Mouse (Mus musculus) neural tube, embryonic 12.5 days (tissue): Measurements from ENCODE around the gene Thumpd3. TPM values are rescaled to one million over a fixed set of nuclear protein-coding genes. Genes with fewer than 3 reads are reported as not detected.

ENCODE experiments used
- ATAC-seq: fragments of 200-750 bp; cut with Nextera tagmentation; 2 replicates; pipeline ENCODE4 v1.8.0; 2017; ENCODE audit warnings: low read depth, mild to moderate bottlenecking, moderate TSS enrichment, moderate library complexity; ENCODE audit not compliant: low FRiP score
- H3K27ac ChIP-seq: fragments of 300-500 bp; sonication (generic); 2 replicates; pipeline ENCODE4 v1.5.1; 2016
- H3K27me3 ChIP-seq: fragments of 300-500 bp; sonication (generic); replicated peaks from 2 replicates; pipeline ENCODE4 v1.6.1; 2016; ENCODE audit warnings: mild to moderate bottlenecking
- H3K36me3 ChIP-seq: fragments of 300-500 bp; sonication (generic); 2 replicates; pipeline ENCODE4 v1.6.1; 2016; ENCODE audit warnings: mild to moderate bottlenecking
- H3K4me1 ChIP-seq: fragments of 300-500 bp; sonication (generic); 2 replicates; pipeline ENCODE4 v1.6.1; 2016
- H3K4me2 ChIP-seq: fragments of 300-500 bp; sonication (generic); replicated peaks from 2 replicates; pipeline ENCODE4 v1.6.1; 2016; ENCODE audit warnings: mild to moderate bottlenecking
- H3K4me3 ChIP-seq: fragments of 300-500 bp; sonication (generic); 2 replicates; pipeline ENCODE4 v1.5.1; 2016
- H3K9ac ChIP-seq: fragments of 300-500 bp; sonication (generic); 2 replicates; pipeline ENCODE4 v1.6.1; 2016; ENCODE audit warnings: mild to moderate bottlenecking
- H3K9me3 ChIP-seq: fragments of 300-500 bp; sonication (generic); 2 replicates; pipeline ENCODE4 v1.6.1; 2016; ENCODE audit warnings: mild to moderate bottlenecking
- WGBS: fragments of 180-500 bp; shearing (Covaris S2); methylation state at CpG from one replicate; pipeline ENCODE4 v1.1.7; 2016; 5-methylcytosine and 5-hydroxymethylcytosine counted together
- polyA plus RNA-seq: library from polyadenylated mRNA; unstranded; fragments of >200 nt; fragmentation: Nextera tagmentation; extraction: Ambion mirVana; gene quantifications from 2 replicates; pipeline ENCODE4 v1.2.1, GENCODE M21; 2016

The Thumpd3 gene
- polyA plus RNA-seq, 1 experiment from 2014 or later: 64.0 TPM

DNA sequence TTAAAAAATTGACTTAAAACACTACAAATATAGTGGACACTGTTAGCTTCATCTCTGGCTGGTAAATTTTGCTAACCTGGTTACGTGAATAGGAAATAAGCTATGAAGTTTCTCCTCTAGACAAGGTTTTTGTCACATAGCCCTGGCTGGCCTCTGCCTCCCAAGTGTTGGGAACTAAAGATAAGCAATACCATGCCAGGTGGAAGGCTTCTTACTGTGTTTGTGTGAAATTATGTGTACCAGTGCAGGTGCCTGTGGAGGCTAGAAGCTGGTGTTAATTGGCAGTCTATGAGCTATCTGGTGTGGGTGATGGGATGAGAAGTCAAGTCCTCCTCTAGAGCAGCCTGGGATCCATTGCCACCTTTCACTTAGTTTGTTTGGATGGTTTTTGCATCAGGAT, 23.1 kb downstream of the Thumpd3 start:
- no peak overlapping the region for H3K27ac ChIP-seq
- WGBS: 100% methylated on average over 1 of the region's 1 CpGs
- no peak overlapping the region for H3K4me2 ChIP-seq

DNA sequence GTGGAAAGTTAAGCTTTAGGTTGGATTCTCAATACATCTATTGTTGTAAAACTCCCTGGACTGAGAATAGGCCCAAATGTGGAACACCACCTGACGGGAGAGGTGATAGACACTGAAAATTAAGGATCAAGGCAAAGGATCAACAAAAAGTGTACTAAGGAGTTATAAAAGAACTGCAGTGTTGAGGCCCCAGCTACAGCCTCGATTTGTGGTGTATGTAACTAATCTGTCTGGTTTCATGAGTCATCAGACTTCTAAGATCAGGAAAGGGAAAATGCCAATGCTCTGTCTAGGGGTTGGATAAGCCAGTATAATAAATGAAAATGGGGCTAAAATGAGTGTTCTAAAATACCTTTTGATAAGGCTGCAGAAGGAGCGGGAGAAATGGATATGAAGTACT, 29.2 kb downstream of the Thumpd3 start:
- Histone ChIP-seq H3K36me3 (no peaks in the 10 kb centered on the region), H3K4me1 (peaks cover 33% of the 10 kb centered on the region), H3K4me2 (peak overlapping the region; percentile 73), H3K4me3 (peak overlapping the region; percentile 93), H3K27me3 (no peaks in the 10 kb centered on the region), H3K9ac (peak overlapping the region; percentile 63), H3K27ac (no peak overlapping the region), H3K9me3 (no peaks in the 10 kb centered on the region)
- 37% methylated on average over 3 of the region's 3 CpGs for WGBS
- no peak for ATAC-seq

More for the DNA sequence above, 23.1 kb downstream of the Thumpd3 start:
- ATAC-seq: no peak
- Histone ChIP-seq H3K9ac (no peak overlapping the region), H3K9me3 (no peaks in the 10 kb centered on the region), H3K36me3 (peaks cover 46% of the 10 kb centered on the region), H3K27me3 (no peaks in the 10 kb centered on the region), H3K4me3 (no peak overlapping the region), H3K4me1 (0 out of 2 replicates have a peak, but pooled peaks cover 4% of the 10 kb centered on the region)

DNA sequence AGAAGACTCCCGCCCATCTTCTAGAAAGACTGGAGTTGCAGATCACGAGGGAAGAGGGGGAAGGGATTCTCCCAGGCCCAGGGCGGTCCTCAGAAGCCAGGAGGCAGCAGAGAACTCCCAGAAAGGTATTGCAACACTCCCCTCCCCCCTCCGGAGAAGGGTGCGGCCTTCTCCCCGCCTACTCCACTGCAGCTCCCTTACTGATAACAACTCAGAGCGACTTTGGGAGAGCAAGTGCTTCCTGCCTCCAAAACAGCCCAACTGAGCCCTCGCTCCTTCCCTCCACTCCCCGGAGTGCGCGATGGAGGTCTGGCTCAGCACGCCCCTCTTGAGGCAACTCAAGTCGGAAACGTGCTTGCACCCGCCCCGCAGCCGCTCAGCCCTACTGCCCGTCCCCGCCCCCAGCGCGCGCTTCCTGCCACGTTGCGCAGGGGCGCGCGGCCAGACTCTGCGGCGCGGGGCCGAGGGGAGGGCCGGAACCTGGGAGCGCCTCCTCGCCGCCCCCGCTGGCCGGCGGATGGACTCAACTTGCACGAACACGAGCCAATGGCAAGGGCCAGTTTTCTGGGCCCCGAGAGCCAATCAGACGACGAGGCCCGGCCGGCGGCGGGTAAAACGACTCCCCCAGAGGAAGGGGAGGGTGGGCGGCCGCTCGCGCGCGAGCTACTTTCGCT, 30.1 kb downstream of the Thumpd3 start:
- no peaks in the 10 kb centered on the region for H3K36me3 ChIP-seq
- H3K4me2 ChIP-seq: peak overlapping the region; percentile 73
- no peaks in the 10 kb centered on the region for H3K27me3 ChIP-seq
- ATAC-seq: peak; percentile 81
- peak overlapping the region; percentile 100 for H3K27ac ChIP-seq
- WGBS: under 1% methylated on average over 54 of the region's 55 CpGs
- H3K9me3 ChIP-seq: no peaks in the 10 kb centered on the region
- H3K4me1 ChIP-seq: peaks cover 34% of the 10 kb centered on the region
- H3K4me3 ChIP-seq: peak overlapping the region; percentile 93
- H3K9ac ChIP-seq: peak overlapping the region; percentile 63

DNA sequence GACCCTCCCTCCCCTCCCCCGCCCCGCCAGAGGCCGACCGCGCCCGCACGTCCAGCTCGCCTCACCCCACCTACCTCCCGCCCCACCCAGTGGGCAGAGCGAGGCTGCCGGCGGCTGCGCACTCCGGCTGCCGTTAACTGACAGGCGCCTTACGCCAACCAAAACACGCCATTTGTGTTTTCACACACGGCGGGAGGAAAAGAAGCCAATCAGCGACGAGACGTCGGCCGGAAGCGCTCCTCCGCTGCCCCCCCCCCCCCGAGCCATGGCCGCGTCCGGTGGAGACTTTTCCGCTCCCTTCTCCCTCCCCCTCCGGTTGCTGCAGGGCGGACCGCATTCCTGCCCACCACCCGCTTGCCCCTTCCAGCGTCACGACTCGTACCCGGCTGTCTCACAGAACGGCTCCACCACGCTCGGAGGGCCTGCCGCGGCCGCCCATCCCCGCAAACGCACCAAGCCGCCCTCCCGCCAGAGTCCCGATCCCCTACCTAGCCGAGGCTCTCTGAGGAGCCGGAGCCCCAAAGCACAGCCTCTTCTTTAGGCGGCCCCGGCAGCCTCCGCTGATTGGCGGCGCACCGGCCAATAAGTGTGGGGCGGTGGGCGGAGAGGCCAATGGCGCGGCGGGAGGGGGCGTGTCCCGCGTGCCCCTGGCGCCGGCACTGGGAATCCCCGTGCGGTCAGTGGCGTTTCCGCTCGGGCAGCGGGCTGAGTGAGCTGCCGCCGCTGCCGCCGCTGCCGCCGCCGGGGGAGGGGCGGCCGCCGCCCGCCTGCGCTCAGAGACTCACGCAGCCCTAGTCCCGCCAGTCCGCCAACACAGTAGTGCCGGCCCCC, 30.9 kb downstream of the Thumpd3 start, which contains the start of gene Setd5:
Setd5 (plus strand) TSS at position 680 of the 831 bp plus-strand sequence.
- Histone ChIP-seq H3K4me2 (peak within 1 kb of the TSS; percentile 73), H3K9me3 (no peaks in the 10 kb centered on the region), H3K27me3 (no peaks in the 10 kb centered on the region), H3K4me1 (peaks cover 39% of the 10 kb centered on the region), H3K36me3 (no peaks in the 10 kb centered on the region), H3K4me3 (peak within 1 kb of the TSS; percentile 93), H3K9ac (peak within 1 kb of the TSS; percentile 99), H3K27ac (peak within 1 kb of the TSS; percentile 100)
- ATAC-seq: peak; percentile 95
- WGBS: 1% methylated on average over 74 of the region's 91 CpGs

DNA sequence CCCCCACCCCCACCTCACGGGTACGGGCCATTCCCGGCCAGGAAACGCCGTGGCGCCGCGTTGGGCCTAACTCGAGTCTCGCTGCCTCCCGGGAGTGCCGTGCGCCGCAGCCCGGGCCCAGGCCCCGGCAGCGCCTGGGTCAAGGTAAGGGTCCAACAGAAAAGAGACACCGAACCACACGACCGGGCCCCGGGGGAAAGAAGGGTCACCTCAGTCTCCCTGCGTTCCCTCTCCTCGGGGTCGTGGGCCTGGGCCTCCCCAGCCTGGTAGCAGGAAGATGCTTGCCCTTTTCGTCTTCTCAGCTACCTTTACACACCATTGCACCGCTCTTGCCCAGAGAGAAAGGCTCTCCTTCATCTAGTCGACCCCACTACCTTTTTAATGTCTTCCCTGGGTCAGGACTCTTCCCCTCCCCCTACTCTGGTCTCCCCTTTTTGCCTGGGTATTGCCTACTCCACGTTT, 31.6 kb downstream of the Thumpd3 start:
- H3K9ac ChIP-seq: peak overlapping the region; percentile 99
- H3K4me2 ChIP-seq: peak overlapping the region; percentile 73
- peaks cover 46% of the 10 kb centered on the region for H3K4me1 ChIP-seq
- no peaks in the 10 kb centered on the region for H3K27me3 ChIP-seq
- no peak for ATAC-seq
- no peaks in the 10 kb centered on the region for H3K36me3 ChIP-seq
- peak overlapping the region; percentile 93 for H3K4me3 ChIP-seq
- no peaks in the 10 kb centered on the region for H3K9me3 ChIP-seq
- H3K27ac ChIP-seq: peak overlapping the region; percentile 100
- under 1% methylated on average over 28 of the region's 28 CpGs for WGBS

DNA sequence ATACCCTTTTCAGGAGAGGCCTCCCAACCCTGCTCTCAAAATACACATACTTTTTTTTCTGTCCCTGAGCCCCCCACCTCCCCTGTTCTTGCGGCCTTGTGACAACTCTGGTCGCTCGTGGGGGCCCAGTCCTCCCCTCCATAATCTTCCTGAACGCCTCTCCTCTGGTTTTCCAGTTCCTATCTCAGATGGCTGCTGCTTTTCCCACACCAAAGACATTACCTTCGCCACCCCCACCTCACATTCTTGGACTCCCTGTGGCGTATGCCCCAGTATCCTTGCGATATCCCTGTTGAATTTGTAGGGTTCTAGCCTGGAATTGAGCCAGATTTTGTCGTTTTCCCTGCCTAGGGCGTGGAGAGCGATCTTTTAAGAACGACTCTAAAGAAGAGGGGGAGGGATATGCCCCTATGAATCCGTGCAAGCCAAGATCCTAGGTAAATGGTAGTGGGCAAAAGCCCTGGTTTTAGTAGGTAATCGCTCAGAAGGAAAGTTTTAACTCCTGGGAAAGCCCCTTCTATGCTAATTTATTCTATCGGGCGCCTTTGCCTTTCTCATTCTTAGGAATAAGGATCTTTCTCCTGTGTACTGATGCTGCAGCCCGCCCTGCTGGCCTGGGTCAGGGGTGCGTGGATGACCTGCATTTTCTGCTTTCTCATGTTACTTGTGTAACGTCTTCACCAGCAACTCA, 32.2 kb downstream of the Thumpd3 start:
- Histone ChIP-seq H3K9me3 (no peaks in the 10 kb centered on the region), H3K4me2 (peak overlapping the region; percentile 73), H3K27ac (peak overlapping the region; percentile 100), H3K4me1 (peaks cover 47% of the 10 kb centered on the region), H3K27me3 (no peaks in the 10 kb centered on the region), H3K4me3 (peak overlapping the region; percentile 93), H3K36me3 (no peaks in the 10 kb centered on the region), H3K9ac (peak overlapping the region; percentile 99)
- under 1% methylated on average over 18 of the region's 18 CpGs for WGBS
- no peak for ATAC-seq

DNA sequence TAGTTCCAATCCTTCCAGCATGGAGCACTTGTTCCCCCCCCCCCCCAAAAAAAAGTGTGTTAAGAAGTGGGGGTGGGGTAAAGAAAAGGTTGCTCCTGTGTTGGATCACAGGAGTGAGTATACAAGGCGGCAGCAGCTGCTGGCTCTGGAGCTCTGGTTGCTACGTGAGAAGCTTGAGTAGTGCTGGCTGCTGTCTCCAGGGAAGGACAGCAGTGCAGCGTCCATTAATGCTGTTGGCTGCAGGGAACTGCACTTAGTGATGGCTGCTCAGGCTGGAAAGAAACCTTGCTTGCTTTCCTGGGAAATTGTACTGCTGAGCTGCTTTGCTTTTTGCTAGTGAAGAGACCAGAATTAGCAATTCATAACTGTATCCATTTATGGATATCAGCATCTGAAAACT, 33.5 kb downstream of the Thumpd3 start:
- Histone ChIP-seq H3K9ac (peak overlapping the region; percentile 99), H3K4me1 (peaks cover 42% of the 10 kb centered on the region), H3K4me3 (peak overlapping the region; percentile 32), H3K27ac (peak overlapping the region; percentile 32; the same call in 1 of the 2 replicates), H3K4me2 (peak overlapping the region; percentile 73), H3K27me3 (no peaks in the 10 kb centered on the region), H3K36me3 (no peaks in the 10 kb centered on the region), H3K9me3 (no peaks in the 10 kb centered on the region)
- ATAC-seq: no peak
- 0% methylated on average over 3 of the region's 3 CpGs for WGBS

DNA sequence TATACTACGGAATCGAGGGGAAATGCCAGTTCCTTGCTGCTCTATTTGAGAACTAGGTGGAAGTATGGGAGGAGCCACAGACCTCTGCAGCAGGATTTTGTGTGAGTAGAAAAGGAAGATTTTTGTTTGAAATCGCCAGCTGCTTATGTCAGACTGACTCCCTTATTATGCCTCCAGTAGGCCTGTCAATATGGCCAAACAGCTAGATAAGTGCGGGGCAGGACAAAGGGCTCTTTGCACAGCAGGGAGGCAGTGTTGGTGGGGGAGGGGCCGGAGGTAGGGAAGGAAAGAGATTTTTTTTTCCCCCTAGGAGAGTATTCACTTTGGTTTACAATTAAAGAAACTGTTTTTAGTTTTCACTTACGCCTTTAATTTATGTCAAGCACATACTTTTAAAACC, 36.2 kb downstream of the Thumpd3 start:
- H3K27ac ChIP-seq: peak overlapping the region; percentile 46; the same call in 1 of the 2 replicates
- 17% methylated on average over 6 of the region's 6 CpGs for WGBS
- no peak for ATAC-seq
- H3K9me3 ChIP-seq: no peaks in the 10 kb centered on the region
- peaks cover 30% of the 10 kb centered on the region for H3K4me1 ChIP-seq
- H3K4me3 ChIP-seq: no peak overlapping the region
- H3K4me2 ChIP-seq: peak overlapping the region; percentile 51
- H3K9ac ChIP-seq: 0 out of 2 replicates have a peak overlapping the region, but pooled peaks have one; percentile 26
- no peaks in the 10 kb centered on the region for H3K36me3 ChIP-seq
- H3K27me3 ChIP-seq: no peaks in the 10 kb centered on the region

DNA sequence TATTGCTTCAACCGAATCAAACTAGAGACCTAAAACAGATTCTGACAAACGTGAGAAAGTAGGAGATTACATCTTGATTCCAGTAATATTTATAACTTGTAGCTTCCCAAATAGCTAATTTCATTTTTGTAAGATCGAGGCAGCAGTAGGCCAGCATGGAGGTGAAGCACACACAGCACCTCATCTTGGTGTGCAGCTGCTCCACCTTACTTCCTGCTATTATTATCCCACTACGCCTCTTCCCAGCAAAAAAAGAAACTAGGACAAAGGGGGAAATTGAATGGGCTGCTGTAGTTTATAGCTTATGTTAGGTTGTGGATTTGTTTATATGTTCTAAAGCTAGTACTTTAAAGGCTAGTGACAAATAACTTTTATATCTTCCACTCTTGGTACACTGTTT, 38.6 kb downstream of the Thumpd3 start:
- Histone ChIP-seq H3K4me2 (no peak overlapping the region), H3K4me3 (no peak overlapping the region), H3K27ac (no peak overlapping the region), H3K9me3 (no peaks in the 10 kb centered on the region), H3K4me1 (peaks cover 19% of the 10 kb centered on the region), H3K9ac (no peak overlapping the region), H3K36me3 (no peaks in the 10 kb centered on the region), H3K27me3 (no peaks in the 10 kb centered on the region)
- 68% methylated on average over 4 of the region's 4 CpGs for WGBS
- ATAC-seq: no peak

DNA sequence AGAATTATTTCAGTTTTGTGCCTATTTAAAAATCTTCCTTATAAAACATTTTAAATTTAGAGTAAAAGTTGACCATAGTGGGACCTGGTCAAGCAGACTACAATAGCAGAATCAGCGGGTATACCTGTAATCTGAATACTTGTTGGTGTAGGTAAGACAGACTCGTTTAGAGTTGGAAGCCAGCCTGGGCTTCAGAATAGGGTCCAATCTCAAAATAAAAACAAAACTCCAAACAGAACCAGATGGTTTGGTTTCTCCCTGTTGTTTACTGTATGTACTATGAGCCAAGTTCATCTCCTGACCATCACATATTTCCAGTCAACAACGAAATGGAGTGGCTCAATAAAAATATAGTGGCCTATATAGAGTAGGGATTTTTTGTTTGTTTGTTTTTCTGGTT, 47.2 kb downstream of the Thumpd3 start:
- ATAC-seq: no peak
- Histone ChIP-seq H3K9me3 (no peaks in the 10 kb centered on the region), H3K9ac (no peak overlapping the region), H3K4me3 (no peak overlapping the region), H3K4me1 (no peaks in the 10 kb centered on the region), H3K27ac (no peak overlapping the region), H3K27me3 (no peaks in the 10 kb centered on the region), H3K4me2 (no peak overlapping the region), H3K36me3 (no peaks in the 10 kb centered on the region)
- 94% methylated on average over 3 of the region's 3 CpGs for WGBS

DNA sequence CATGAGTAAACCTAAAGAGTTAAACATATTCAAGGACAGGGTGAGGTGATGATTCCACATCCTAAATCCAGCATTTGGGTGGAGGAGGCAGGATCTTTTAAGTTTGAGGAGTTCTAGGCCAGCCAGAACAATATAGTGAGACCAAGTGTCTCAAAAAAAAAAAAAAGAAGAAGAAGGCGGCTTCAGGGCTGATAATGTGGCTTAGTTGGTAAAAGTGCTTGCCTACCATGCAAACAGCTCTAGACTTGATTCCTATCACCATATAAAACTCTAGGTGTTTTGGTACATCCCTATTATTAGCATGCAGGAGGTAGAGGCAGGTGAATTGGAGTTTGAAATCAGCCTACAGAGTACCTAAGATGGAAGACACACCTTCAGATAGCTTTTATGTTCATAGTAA, 49.5 kb downstream of the Thumpd3 start:
- Histone ChIP-seq H3K9me3 (no peaks in the 10 kb centered on the region), H3K9ac (no peak overlapping the region), H3K4me2 (no peak overlapping the region), H3K27ac (no peak overlapping the region), H3K36me3 (no peaks in the 10 kb centered on the region), H3K4me3 (no peak overlapping the region), H3K4me1 (peaks cover 6% of the 10 kb centered on the region; the same call in 1 of the 2 replicates), H3K27me3 (no peaks in the 10 kb centered on the region)
- WGBS: 94% methylated on average over 1 of the region's 1 CpGs
- no peak for ATAC-seq

DNA sequence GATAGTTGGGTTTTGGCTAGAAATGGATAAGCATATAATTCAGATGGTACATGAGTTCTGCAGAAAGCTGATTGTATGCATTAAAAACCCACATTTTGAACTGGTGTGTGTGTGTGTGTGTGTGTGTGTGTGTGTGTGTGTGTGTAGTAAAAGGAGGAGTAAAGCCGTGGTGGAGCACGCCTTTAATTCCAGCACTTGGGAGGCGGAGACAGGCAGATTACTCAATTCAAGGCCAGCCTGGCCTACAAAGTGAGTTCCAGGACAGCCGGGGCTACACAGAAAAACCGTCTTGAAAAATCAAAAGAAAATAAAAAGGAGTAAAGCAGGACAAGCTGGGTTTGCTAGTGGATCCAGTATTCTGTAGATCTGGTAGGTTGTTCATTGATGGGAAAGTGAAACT, 51.6 kb downstream of the Thumpd3 start:
- no peak overlapping the region for H3K4me3 ChIP-seq
- no peaks in the 10 kb centered on the region for H3K36me3 ChIP-seq
- ATAC-seq: no peak
- 93% methylated on average over 5 of the region's 5 CpGs for WGBS
- no peak overlapping the region for H3K27ac ChIP-seq
- no peak overlapping the region for H3K4me2 ChIP-seq
- H3K27me3 ChIP-seq: no peaks in the 10 kb centered on the region
- peaks cover 6% of the 10 kb centered on the region; the same call in 1 of the 2 replicates for H3K4me1 ChIP-seq
- H3K9ac ChIP-seq: no peak overlapping the region
- H3K9me3 ChIP-seq: no peaks in the 10 kb centered on the region
